Mouse (Mus musculus) MEL-GATA-1-ER (cell line): ENCODE results near the gene Zfp451.
"Not testable (repeated sequence)": the region's sequence is repeated elsewhere in the genome, so short reads cannot be mapped to it uniquely, and the experiment has no call there.

Experiments used
- DNase-seq: peaks from one replicate; pipeline ENCODE4 v3.0.0-alpha.2; 2012; ENCODE audit warnings: low read depth; ENCODE audit errors: extremely low read depth

Zfp451 gene

GRCm38 (mm10) chr1:33813868-33814794 lies at the start of gene Zfp451:
Gene Zfp451, minus strand, starts transcription at chr1:33814595.
- DNase-seq = peak; percentile 54

DNA sequence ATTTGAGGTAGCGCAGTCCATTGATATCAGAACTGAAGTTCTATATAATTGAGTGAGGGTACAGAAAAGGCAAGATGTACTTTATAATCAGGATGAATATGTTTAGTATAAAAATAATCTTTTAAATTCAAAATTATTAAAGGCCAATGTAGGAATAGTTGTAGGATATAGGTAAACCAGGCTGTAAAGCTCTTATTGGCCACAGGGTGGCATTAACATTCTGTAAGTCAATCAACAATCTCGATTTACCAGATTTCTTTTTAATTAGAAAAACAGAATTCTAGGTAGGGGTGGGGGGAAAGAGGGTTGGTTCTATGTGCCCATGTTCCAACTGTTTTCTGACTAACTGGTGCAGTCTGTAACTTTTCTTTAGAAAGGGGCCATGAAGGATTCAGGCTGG lies 32.4 kb upstream of the Zfp451 start:
- DNase-seq = no peak

GRCm38 (mm10) chr1:33843823-33844222 lies 29.4 kb upstream of the Zfp451 start:
- DNase-seq = no peak

DNA sequence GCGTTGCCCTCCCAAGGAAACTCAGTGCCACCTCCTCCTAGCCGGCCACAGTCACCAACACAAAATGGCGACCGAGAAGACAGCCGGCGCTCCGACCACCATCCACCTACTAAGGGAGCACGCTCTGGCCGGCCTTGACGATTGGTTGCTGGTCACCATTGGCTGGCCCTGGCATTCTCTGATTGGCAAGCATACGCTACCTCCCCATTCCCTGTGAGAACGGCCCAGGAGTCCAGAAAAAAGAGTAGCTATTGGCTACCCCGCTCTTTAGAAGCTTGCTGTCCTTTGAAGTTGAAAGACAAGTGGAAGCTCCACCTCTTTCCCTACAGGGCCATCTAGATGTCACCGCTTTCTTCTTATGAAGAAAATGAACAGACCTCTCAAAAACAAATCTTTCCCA lies 24.6 kb upstream of the Zfp451 start:
- DNase-seq = not testable (repeated sequence)

GRCm38 (mm10) chr1:33830586-33830985 lies 16.2 kb upstream of the Zfp451 start:
- DNase-seq = no peak

DNA sequence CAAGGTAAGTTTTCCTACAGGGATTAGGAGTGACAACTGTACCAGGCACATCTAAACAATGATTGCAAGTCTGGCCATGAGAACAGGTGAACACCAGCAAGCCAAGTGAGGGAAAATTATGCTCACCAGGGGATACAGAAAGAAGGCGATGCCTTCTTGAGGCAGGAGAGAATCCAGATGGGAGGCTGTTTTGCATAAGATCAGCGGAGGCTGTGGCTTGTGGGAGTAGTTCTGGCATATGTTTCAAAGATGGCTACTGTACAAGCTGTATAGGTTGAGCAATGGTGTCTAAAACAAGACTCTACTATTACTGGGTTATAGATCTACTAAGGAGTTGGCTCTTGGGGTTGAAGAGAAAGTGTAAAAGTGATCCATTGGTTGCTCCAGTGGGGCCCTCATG lies 3.5 kb upstream of the Zfp451 start:
- no peak for DNase-seq

DNA sequence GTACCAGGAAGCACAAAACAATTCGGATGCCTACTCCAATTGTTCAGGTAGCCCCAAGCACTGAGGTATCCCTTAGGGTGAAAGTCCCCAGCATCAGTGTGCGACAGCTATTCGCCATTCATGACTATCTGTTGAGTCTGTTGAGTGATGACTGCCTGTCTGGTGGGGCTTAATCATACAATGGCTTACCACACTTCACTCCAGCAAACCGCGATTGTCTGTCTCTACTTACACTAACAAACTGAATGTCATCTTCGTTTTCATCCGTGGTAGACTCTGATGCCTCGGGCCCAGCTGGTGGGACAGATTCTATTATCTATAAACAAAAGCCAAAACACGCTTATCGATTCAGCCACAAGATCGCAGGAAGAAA lies 914 bp downstream of the Zfp451 start:
- peak; percentile 21 for DNase-seq

GRCm38 (mm10) chr1:33803323-33803722 lies 11.1 kb downstream of the Zfp451 start:
- no peak for DNase-seq

DNA sequence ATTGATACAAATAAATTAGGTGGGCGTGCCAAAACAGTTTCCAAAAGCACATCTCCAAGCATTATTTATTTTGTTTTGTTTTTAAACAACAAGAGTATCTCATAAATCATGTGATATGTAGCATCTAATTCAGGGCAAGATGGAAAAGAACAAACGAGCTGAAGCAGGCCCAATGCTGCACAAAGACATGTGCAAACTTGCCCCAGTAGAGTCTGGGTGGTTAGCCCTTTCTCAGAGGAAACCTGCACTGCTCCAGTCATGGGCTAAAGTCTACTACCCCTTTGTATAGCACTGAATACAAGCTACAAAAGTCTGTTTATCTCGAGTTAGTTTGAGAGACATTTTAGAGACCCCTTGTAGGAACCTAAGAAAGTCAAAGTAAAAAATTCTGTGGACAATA lies 14.8 kb downstream of the Zfp451 start:
- no peak for DNase-seq

DNA sequence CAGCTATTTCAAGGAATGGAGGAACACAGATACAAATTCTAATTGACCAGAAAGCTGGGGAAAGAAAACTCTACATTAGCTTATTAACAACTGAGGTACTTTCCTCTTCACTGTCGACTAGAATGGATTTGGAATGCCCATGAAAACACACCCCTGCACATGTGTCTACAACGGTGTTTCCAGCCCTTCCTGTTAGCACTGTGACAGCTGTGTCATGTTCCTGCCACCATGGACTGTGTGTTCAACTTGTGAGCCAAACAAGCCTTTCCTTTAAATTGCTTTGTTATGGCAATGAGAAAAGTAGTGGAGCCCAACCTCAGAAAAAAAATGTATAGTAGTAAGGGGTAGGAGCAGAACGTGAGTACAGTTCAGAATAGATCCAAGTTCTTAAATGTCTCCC lies 25.9 kb downstream of the Zfp451 start:
- no peak for DNase-seq

GRCm38 (mm10) chr1:33788072-33788471 lies 26.3 kb downstream of the Zfp451 start:
- DNase-seq = no peak

GRCm38 (mm10) chr1:33784561-33784960 lies 29.8 kb downstream of the Zfp451 start:
- no peak for DNase-seq

- DNase-seq = no peak
Observed at GRCm38 (mm10) chr1:33776175-33776611, 38.2 kb downstream of the Zfp451 start.

GRCm38 (mm10) chr1:33772106-33772505 lies 42.3 kb downstream of the Zfp451 start:
- DNase-seq = no peak

DNA sequence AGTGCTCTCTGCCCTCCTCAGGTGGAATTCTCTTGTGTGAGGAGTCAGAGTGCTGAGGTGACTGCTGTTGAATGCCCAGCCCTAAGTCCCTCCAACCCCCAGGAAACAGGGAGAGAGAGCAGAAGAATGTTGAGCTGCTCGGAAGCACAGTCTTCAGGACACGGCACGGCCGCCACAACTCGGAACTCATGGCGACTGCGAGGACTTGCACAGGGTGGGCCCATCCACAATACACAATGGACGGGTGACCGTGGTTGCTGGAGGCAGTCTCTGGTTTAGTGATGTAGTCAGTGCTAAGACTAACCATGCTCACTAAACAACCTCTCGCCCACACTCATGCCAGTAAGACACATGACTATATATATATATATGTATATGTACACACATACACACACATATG lies 42.8 kb downstream of the Zfp451 start:
- no peak for DNase-seq

DNA sequence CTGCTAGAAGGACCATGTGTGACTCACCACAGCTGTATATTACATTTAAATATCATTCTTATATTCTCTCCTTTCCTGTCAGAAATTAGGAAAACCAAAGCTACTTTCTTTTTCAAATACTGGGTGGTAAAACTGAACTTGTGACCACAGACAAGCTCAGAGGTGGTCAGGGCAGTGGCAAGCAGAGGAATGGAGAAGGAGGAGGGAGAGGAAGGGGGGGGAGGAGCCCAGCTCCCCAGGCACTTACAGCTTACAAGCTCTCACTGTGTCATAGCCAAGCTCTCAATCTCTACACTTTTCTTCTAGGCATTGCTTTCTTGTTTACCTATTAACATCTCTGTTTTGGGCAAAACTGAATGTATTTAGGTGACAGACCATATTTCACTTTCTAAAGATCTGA lies 45.6 kb downstream of the Zfp451 start:
- no peak for DNase-seq

DNA sequence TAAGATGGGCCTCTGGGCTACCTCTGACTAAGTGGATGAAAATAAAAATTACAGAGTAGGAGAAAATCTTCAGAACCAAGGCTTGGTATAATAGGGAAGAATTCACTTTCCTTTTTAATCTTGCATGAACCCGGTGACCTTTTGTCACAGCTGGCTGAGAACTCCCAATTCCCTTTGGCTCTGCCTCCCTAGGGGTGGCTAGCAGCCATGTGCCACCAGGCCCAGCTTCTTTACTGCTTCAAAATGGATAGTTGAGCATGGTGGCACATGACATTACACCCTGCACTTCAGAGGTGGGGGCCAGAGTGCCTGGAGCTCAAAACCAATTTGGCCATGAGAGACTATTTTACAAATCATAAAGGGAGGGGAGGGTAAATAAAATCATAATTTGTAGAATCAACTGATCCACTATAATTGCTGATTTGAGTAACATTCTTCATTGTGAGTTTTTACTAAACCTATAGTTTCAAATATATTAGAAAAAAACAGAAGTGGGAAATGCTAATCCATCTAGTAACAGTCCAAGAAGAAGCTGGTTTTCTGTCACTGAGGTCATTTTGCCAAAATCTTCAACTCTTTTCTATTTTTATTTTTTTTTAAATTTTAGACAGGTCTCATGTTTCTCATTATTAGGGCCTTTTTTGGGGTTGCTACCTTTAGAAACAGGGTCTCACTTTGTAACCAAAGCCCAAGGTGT lies 46.2 kb downstream of the Zfp451 start:
- DNase-seq = no peak

DNA sequence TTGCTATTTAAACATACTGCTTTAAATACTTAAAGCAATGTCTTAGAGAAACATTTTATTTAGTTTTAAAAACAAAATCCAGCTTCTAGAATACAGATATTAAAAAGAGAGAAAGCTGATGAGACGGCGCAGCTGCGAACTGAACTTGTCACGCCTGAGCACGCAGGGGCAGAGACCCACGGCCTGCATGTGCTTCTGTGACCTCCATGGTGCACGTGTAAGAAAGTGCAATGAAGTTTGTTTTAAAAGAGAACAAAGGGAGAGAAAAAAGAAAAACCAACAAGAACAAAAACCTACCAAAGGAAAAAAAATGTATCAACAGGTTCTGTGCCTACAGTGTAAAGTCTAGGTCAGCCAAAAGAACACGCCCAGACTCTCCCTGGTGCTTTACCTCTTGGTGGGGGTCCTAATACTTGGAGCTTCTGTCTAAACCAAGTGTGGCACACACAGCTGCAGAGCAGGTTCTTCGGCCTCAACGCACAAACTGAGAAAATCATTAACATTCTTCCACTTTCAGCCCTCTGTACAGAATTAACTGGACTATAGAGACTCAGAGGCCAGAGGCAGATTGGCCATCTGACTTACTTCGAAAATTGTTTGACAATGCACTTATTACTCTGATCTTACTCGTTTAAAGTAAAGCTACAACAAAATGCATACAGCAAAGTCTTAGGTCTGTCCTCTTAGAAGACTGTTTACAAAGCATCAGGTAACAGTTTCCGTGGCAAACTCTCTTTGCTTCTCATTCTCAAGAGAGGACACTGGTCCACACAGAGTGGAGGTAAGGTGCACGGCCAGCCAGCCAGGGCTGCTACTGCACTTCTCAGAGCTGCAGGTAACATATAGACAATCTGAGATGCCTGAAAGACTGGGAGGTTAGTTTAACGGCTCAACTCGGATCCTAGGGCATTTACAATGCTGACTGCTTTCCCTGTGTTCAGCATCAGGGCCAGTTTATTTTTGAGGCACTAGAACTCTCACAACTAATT lies 47.6 kb downstream of the Zfp451 start:
- no peak for DNase-seq

GRCm38 (mm10) chr1:33765468-33766080 lies 48.8 kb downstream of the Zfp451 start:
- no peak for DNase-seq

- no peak for DNase-seq
Observed at GRCm38 (mm10) chr1:33763826-33764225, 50.6 kb downstream of the Zfp451 start.

DNA sequence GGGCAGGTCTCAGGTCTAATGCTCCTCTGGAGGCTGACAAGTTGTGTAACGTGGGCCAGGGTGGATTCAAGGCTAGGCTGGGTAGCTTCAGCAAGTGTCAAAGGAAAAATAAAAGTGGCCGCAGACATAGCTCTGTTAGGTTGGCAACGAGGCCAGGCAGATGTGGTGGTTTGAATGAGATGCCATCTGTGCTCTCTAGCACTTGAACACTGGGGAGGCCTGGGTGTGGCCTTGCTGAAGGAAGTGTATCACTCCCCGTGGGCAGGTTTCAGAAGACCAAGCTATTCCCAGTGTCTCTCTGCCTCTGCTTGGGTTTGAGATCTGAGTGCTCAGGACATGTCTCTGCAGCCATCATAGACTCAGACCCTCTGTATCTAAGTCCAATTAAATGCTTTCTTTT lies 55.9 kb downstream of the Zfp451 start:
- DNase-seq = peak; percentile 42
